Mouse (Mus musculus): ENCODE measurements around the gene Bicc1.

- TF ChIP-seq CTCF (IDR thresholded peaks at IDR 0.05; ENCODE audit: low read depth, low read length) (no peak), POLR2A (IDR thresholded peaks at IDR 0.05; ENCODE audit: extremely low read depth, insufficient read depth, low read length) (no peak)
Measured at GRCm38 (mm10) chr10:71120769-71121165, 38.7 kb downstream of the Bicc1 start.
